Mouse (Mus musculus) heart, embryonic 12.5 days (tissue): ENCODE data around the gene Insyn1. TPM values are rescaled to one million over a fixed set of nuclear protein-coding genes. Genes with fewer than 3 reads are reported as not detected.
A peak's percentile ranks its signal among the peaks of the same experiment; 100 is the strongest.

ENCODE experiments used
- ATAC-seq: fragments of 200-750 bp; cut with Nextera tagmentation; 2 replicates; pipeline ENCODE4 v1.8.0; 2017; ENCODE audit warnings: moderate TSS enrichment, moderate library complexity; ENCODE audit not compliant: insufficient number of reproducible peaks, low FRiP score
- H3K27ac ChIP-seq: fragments of 300-500 bp; sonication (generic); 2 replicates; pipeline ENCODE4 v1.5.1; 2016; ENCODE audit warnings: mild to moderate bottlenecking, moderate library complexity; ENCODE audit not compliant: poor library complexity, severe bottlenecking
- H3K27me3 ChIP-seq: fragments of 300-500 bp; sonication (generic); replicated peaks from 2 replicates; pipeline ENCODE4 v1.6.1; 2016; ENCODE audit warnings: mild to moderate bottlenecking, moderate library complexity
- H3K36me3 ChIP-seq: fragments of 300-500 bp; sonication (generic); 2 replicates; pipeline ENCODE4 v1.6.1; 2016; ENCODE audit warnings: mild to moderate bottlenecking, moderate library complexity
- H3K4me1 ChIP-seq: fragments of 300-500 bp; sonication (generic); replicated peaks from 2 replicates; pipeline ENCODE4 v1.6.1; 2016; ENCODE audit warnings: mild to moderate bottlenecking
- H3K4me2 ChIP-seq: fragments of 300-500 bp; sonication (generic); 2 replicates; pipeline ENCODE4 v1.6.1; 2016; ENCODE audit warnings: mild to moderate bottlenecking, moderate library complexity
- H3K4me3 ChIP-seq: fragments of 300-500 bp; sonication (generic); 2 replicates; pipeline ENCODE4 v1.5.1; 2016; ENCODE audit warnings: mild to moderate bottlenecking
- H3K9ac ChIP-seq: fragments of 300-500 bp; sonication (generic); 2 replicates; pipeline ENCODE4 v1.6.1; 2016; ENCODE audit warnings: mild to moderate bottlenecking, moderate library complexity
- H3K9me3 ChIP-seq: fragments of 300-500 bp; sonication (generic); replicated peaks from 2 replicates; pipeline ENCODE4 v1.6.1; 2016; ENCODE audit warnings: mild to moderate bottlenecking, moderate library complexity
- whole genome bisulfite sequencing: fragments of 180-500 bp; shearing (Covaris S2); methylation state at CpG from one replicate; pipeline ENCODE4 v1.1.7; 2016; 5-methylcytosine and 5-hydroxymethylcytosine counted together
- polyA plus RNA-seq: library from polyadenylated mRNA; unstranded; fragments of >200 nt; fragmentation: Nextera tagmentation; extraction: Ambion mirVana; gene quantifications from 2 replicates; pipeline ENCODE4 v1.2.1, GENCODE M21; 2016

Insyn1 gene
- polyA plus RNA-seq, 1 experiment from 2014 or later: 0.97 TPM

GRCm38 (mm10) chr9:58537774-58538173 lies 49.4 kb downstream of the Insyn1 start:
- H3K9me3 ChIP-seq: no peaks in the 10 kb centered on the region
- no peak overlapping the region for H3K27ac ChIP-seq
- no peaks in the 10 kb centered on the region for H3K27me3 ChIP-seq
- WGBS: 81% methylated on average over 3 of the region's 3 CpGs
- H3K4me2 ChIP-seq: no peak overlapping the region
- H3K4me1 ChIP-seq: peaks cover 23% of the 10 kb centered on the region
- ATAC-seq: no peak
- H3K36me3 ChIP-seq: peaks cover 45% of the 10 kb centered on the region
- H3K4me3 ChIP-seq: no peak overlapping the region
- no peak overlapping the region for H3K9ac ChIP-seq

GRCm38 (mm10) chr9:58539886-58540285 lies 51.5 kb downstream of the Insyn1 start:
- H3K4me2 ChIP-seq: no peak overlapping the region
- peaks cover 26% of the 10 kb centered on the region for H3K4me1 ChIP-seq
- no peaks in the 10 kb centered on the region for H3K27me3 ChIP-seq
- WGBS: 47% methylated on average over 5 of the region's 5 CpGs
- no peak for ATAC-seq
- no peak overlapping the region for H3K9ac ChIP-seq
- no peaks in the 10 kb centered on the region for H3K9me3 ChIP-seq
- peaks cover 34% of the 10 kb centered on the region for H3K36me3 ChIP-seq
- no peak overlapping the region for H3K27ac ChIP-seq
- H3K4me3 ChIP-seq: no peak overlapping the region

- WGBS: 43% methylated on average over 6 of the region's 6 CpGs
- ATAC-seq: peak; percentile 61
- Histone ChIP-seq H3K4me3 (no peak overlapping the region), H3K9ac (no peak overlapping the region), H3K27ac (peak overlapping the region; percentile 31), H3K27me3 (no peaks in the 10 kb centered on the region), H3K9me3 (no peaks in the 10 kb centered on the region), H3K4me2 (no peak overlapping the region), H3K4me1 (peaks cover 36% of the 10 kb centered on the region), H3K36me3 (peaks cover 24% of the 10 kb centered on the region)
Measured at GRCm38 (mm10) chr9:58541895-58542338, 53.5 kb downstream of the Insyn1 start.

- Histone ChIP-seq H3K4me3 (peak overlapping the region; percentile 31), H3K4me1 (peaks cover 55% of the 10 kb centered on the region), H3K9ac (no peak overlapping the region), H3K36me3 (peaks cover 6% of the 10 kb centered on the region; the same call in 1 of the 2 replicates), H3K27ac (no peak overlapping the region; the same call in 1 of the 2 replicates), H3K4me2 (peak overlapping the region; percentile 49), H3K27me3 (no peaks in the 10 kb centered on the region), H3K9me3 (no peaks in the 10 kb centered on the region)
- 42% methylated on average over 4 of the region's 4 CpGs for WGBS
- ATAC-seq: no peak
Measured at GRCm38 (mm10) chr9:58544879-58545324, 56.5 kb downstream of the Insyn1 start.

GRCm38 (mm10) chr9:58545428-58545827 lies 57.0 kb downstream of the Insyn1 start:
- 47% methylated on average over 6 of the region's 6 CpGs for WGBS
- H3K4me1 ChIP-seq: peaks cover 55% of the 10 kb centered on the region
- H3K27me3 ChIP-seq: no peaks in the 10 kb centered on the region
- H3K36me3 ChIP-seq: peaks cover 2% of the 10 kb centered on the region; the same call in 1 of the 2 replicates
- no peak overlapping the region; the same call in 1 of the 2 replicates for H3K27ac ChIP-seq
- peak overlapping the region; percentile 49 for H3K4me2 ChIP-seq
- ATAC-seq: no peak
- no peaks in the 10 kb centered on the region for H3K9me3 ChIP-seq
- H3K4me3 ChIP-seq: no peak overlapping the region
- H3K9ac ChIP-seq: no peak overlapping the region

- Histone ChIP-seq H3K27ac (no peak overlapping the region; the same call in 1 of the 2 replicates), H3K9me3 (no peaks in the 10 kb centered on the region), H3K36me3 (no peaks in the 10 kb centered on the region), H3K27me3 (no peaks in the 10 kb centered on the region), H3K9ac (no peak overlapping the region), H3K4me3 (no peak overlapping the region), H3K4me2 (no peak overlapping the region), H3K4me1 (peaks cover 45% of the 10 kb centered on the region)
- ATAC-seq: no peak
- 78% methylated on average over 11 of the region's 11 CpGs for WGBS
Measured at GRCm38 (mm10) chr9:58546630-58547360, 58.4 kb downstream of the Insyn1 start.

GRCm38 (mm10) chr9:58548897-58549296 lies 60.5 kb downstream of the Insyn1 start:
- WGBS: 39% methylated on average over 4 of the region's 4 CpGs
- no peak for ATAC-seq

More at GRCm38 (mm10) chr9:58548897-58549296, 60.5 kb downstream of the Insyn1 start:
- no peaks in the 10 kb centered on the region for H3K27me3 ChIP-seq
- H3K4me2 ChIP-seq: no peak overlapping the region
- H3K9ac ChIP-seq: no peak overlapping the region
- H3K4me1 ChIP-seq: peaks cover 52% of the 10 kb centered on the region
- H3K27ac ChIP-seq: no peak overlapping the region
- H3K4me3 ChIP-seq: no peak overlapping the region
- no peaks in the 10 kb centered on the region for H3K36me3 ChIP-seq
- H3K9me3 ChIP-seq: no peaks in the 10 kb centered on the region

Other genes with a start within 250 kb of the Insyn1 start
- 15.2 and 15.5 TPM in 2 replicates for gene Pml, start 238.8 kb upstream of the Insyn1 start, polyA plus RNA-seq
- gene Stoml1, start 235.4 kb upstream of the Insyn1 start, polyA plus RNA-seq: 24.0 and 24.7 TPM in 2 replicates
- 57.4 and 62.4 TPM in 2 replicates for gene Loxl1, start 175.4 kb upstream of the Insyn1 start, polyA plus RNA-seq
- not detected in 2 replicates for gene Tbc1d21, start 118.1 kb upstream of the Insyn1 start, polyA plus RNA-seq
- 39.2 and 42.4 TPM in 2 replicates for gene Cd276, start 66.8 kb downstream of the Insyn1 start, polyA plus RNA-seq
- 122 and 131 TPM in 2 replicates for gene Nptn, start 93.6 kb downstream of the Insyn1 start, polyA plus RNA-seq